Mouse (Mus musculus) thymus, postnatal 36 days (tissue): ENCODE results near the gene Fbxw28.
"Not testable (repeated sequence)": the region's sequence is repeated elsewhere in the genome, so short reads cannot be mapped to it uniquely, and the experiment has no call there.

ENCODE experiments used
- DNase-seq, 2 experiments: peaks; one replicate each; pipeline ENCODE4 v3.0.0; 2022; ENCODE audit warnings: mixed read lengths in 2 of 2

Fbxw28 gene

GRCm38 (mm10) chr9:109339559-109339958, at the start of gene Fbxw28:
TSS of gene Fbxw28 (minus strand) at chr9:109339659.
- DNase-seq = not testable (repeated sequence)

GRCm38 (mm10) chr9:109287576-109287975, 51.9 kb downstream of the Fbxw28 start, which contains the start of gene Fbxw14:
TSS of gene Fbxw14 (minus strand) at chr9:109287676.
- not testable (repeated sequence) for DNase-seq
